Mouse (Mus musculus): ENCODE measurements around the gene Nusap1. TPM values are rescaled to one million over a fixed set of nuclear protein-coding genes. Genes with fewer than 3 reads are reported as not detected.
"Not testable (repeated sequence)": the region's sequence is repeated elsewhere in the genome, so short reads cannot be mapped to it uniquely, and the experiment has no call there.

Nusap1 gene
- polyA plus RNA-seq, 3 experiments from 2014 or later, result 8.5 to 112 (median 10.8) TPM

- ATAC-seq, result no peak
These were observed 26.2 kb downstream of the Nusap1 start for GRCm38 (mm10) chr2:119644254-119644653.

GRCm38 (mm10) chr2:119662220-119663182 is 44.4 kb downstream of the Nusap1 start, which contains the start of gene Ndufaf1:
Ndufaf1 (minus strand) TSS chr2:119662827.
- ATAC-seq, result peak; percentile 90

GRCm38 (mm10) chr2:119665744-119666143 is 47.6 kb downstream of the Nusap1 start:
- ATAC-seq, result not testable (repeated sequence)

- ATAC-seq, result no peak
These were observed 50.9 kb downstream of the Nusap1 start for GRCm38 (mm10) chr2:119669010-119669409.

GRCm38 (mm10) chr2:119674525-119675214 is 56.6 kb downstream of the Nusap1 start, which contains the start of gene Rtf1:
Rtf1 (plus strand) TSS chr2:119675068.
- peak; percentile 88 for ATAC-seq

GRCm38 (mm10) chr2:119675215-119675784 is 57.2 kb downstream of the Nusap1 start:
- ATAC-seq, result peak; percentile 42

- ATAC-seq, result peak; percentile 30
These were observed 57.7 kb downstream of the Nusap1 start for GRCm38 (mm10) chr2:119675831-119676230.

GRCm38 (mm10) chr2:119683706-119684105 is 65.6 kb downstream of the Nusap1 start:
- no peak for ATAC-seq

- no peak for ATAC-seq
These were observed 74.1 kb downstream of the Nusap1 start for GRCm38 (mm10) chr2:119692003-119692701.

- ATAC-seq, result no peak
These were observed 76.7 kb downstream of the Nusap1 start for GRCm38 (mm10) chr2:119694826-119695225.

- ATAC-seq, result no peak
These were observed 78.0 kb downstream of the Nusap1 start for GRCm38 (mm10) chr2:119696111-119696510.

- no peak for ATAC-seq
These were observed 80.4 kb downstream of the Nusap1 start for GRCm38 (mm10) chr2:119698472-119698871.

GRCm38 (mm10) chr2:119699962-119700361 is 81.9 kb downstream of the Nusap1 start:
- ATAC-seq, result no peak

Other genes starting within 250 kb of the Nusap1 start
- 1 to 10 TPM; 4.5 to 8.9 (median 7.7) TPM for gene Ino80, start 140.6 kb upstream of the Nusap1 start, polyA plus RNA-seq (2017; shearing (Covaris generic))
- under 1 TPM in 1 of 3 experiments, not detected in 2; 0.09 TPM for gene Exd1, start 70.7 kb upstream of the Nusap1 start, polyA plus RNA-seq (2017; shearing (Covaris generic))
- gene Chp1, start 70.6 kb upstream of the Nusap1 start, polyA plus RNA-seq (2017; shearing (Covaris generic)), result 10 to 100 TPM; 68.4 to 88.9 (median 72.2) TPM
- 10 to 100 TPM in 1 of 3 experiments, 1 to 10 TPM in 2; 2.3 to 14.8 (median 5.0) TPM for gene Oip5, start 171 bp downstream of the Nusap1 start, polyA plus RNA-seq (2017; shearing (Covaris generic))
- 10 to 100 TPM; 24.3 to 30.2 (median 27.8) TPM for gene Ndufaf1, start 44.5 kb downstream of the Nusap1 start, polyA plus RNA-seq (2017; shearing (Covaris generic))
- gene Rtf1, start 56.8 kb downstream of the Nusap1 start, polyA plus RNA-seq (2017; shearing (Covaris generic)), result 10 to 100 TPM; 25.1 to 51.6 (median 44.1) TPM
- gene Itpka, start 124.0 kb downstream of the Nusap1 start, polyA plus RNA-seq (2017; shearing (Covaris generic)), result under 1 TPM in 2 of 3 experiments, not detected in 1; 0.32 to 0.39 TPM
- under 1 TPM in 1 of 3 experiments, not detected in 2; 0.15 TPM for gene Ltk, start 142.1 kb downstream of the Nusap1 start, polyA plus RNA-seq (2017; shearing (Covaris generic))
- 10 to 100 TPM; 13.7 to 20.3 (median 14.9) TPM for gene Rpap1, start 169.2 kb downstream of the Nusap1 start, polyA plus RNA-seq (2017; shearing (Covaris generic))
- gene Tyro3, start 179.4 kb downstream of the Nusap1 start, polyA plus RNA-seq (2017; shearing (Covaris generic)), result 1 to 10 TPM; 1.5 to 2.1 (median 1.6) TPM